Mouse (Mus musculus) T-cell, adult 2 months (primary cell): ENCODE data around the gene Wwox.

Source experiments
- DNase-seq: peaks from one replicate; pipeline ENCODE4 v3.0.0; 2022; ENCODE audit warnings: low spot score

Gene Wwox

DNA sequence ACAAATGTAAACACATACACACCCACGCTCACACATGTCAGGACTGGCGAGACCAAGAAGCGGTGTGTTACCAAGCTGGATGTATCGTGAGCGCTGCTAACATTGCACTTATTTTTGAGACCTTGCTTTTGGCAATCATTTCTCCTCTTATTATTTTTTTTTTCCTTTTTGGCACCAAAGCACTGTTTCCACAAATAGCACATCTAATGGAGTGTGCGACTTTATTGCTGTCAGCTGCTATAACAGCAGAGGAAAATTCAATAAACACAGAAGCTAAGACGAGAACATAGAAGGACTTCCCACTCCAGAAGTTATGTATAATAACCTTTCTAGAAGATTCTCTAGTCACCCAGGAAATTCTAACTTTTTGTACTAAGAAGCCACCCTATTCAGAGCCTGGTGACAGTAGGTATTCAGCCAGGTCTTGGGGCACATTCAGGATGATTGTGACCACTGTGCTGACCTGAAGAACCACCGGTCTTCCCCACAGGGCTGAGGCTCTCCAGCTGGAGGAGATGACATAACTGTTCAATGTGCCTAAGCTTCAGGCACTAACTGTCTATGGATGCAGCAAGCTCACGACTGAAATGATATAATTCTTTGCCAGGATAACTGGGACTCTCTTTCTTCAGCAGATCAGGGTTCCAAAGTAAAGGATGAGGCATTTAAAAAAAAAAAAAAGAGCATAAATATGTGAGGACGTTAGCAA is 586.1 kb downstream of the Wwox start:
- no peak for DNase-seq

DNA sequence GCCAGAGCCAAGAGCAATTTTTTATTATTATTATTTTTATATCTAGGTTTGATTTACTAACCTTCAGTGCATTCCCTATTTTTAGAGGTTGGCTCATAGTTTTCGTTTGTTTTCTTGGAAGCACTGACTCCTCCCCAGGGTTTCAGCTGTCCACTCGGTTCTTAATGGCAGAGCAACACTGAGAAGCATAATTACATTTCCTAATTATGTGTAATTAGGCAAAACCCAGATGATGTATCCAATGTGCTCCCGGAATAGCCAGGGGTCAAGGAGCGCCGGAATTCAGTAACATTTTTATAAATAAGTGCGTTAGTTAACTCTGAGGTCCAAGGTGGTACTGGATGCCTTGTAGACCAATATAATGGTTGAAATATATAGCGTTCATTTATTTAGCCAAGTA is 586.7 kb downstream of the Wwox start:
- DNase-seq = no peak

DNA sequence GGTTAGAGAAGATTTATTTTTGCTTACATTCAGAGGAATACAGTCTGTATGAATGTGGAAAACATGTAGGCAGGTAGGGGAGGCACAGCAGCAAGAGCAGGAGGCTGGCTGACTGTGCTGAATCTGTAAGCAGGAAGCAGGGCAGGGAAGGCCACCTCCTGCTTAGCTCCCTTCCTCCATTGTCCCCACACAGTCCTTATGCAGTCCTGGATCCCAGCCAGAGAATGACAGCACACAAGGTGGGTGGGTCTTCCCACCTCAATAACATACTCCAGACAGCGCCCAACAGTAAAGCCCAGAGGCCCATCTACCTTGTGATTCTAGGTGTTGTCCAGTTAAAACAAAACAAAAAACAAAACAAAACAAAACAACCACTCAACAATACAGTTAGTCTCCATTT is 593.7 kb downstream of the Wwox start:
- DNase-seq = no peak

DNA sequence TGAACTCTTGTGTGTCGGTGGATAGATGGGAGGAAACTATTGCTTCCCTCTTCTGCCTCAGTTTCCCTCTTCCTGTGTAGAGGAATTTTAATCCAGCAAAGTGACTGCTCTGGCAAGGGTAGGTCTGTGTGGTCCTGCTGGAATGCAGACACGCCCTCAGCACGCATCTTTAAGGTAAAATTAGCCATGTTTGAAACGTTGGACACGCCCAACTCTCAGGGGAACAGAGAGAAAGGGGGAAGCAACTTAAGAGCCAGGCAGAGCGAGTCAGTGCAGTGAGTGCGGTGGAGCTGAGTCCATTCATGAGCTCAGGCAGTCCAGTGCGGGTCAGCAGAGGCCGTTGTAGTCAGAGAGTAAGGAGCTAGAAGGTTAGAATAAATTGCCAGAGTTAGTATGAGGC is 596.6 kb downstream of the Wwox start:
- DNase-seq = no peak

DNA sequence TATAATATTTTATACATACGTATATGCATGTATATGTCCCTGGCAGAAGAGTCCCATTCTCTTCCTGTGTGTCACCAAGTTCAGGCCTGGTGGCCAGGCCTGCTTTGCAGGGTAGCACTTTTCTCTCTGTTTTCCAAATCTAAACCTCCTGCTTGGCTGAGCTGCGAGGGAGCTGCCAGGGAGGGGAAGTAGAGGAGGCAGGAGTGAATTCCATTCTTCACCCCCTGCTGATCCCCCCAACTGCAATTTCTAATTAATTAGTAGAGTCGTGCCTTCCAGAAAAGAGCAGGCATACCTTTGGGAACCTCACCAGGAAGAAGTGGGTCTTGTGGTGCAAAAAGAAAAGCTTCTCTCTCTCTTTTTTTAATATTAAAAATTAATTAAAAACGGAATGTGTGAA is 599.0 kb downstream of the Wwox start:
- no peak for DNase-seq

DNA sequence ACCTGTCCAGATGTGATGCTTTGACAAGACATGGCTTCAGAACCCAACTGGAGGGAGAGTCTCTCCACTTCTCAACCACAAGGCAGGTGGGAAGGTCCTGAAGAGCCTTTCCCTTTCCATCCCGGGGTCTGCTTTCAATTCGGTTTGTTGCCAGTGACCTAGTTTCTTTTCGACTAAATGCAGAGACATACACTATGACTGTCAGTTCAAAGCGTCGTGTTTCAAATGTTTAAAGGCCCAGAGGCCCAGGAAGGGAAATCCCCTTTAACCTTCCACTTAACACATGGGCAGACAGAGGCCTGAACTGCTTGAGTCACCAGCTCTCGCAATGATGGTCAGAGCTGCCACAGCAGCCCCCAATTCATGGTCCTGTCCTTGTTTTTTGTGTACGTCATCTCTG is 606.3 kb downstream of the Wwox start:
- DNase-seq = peak; percentile 20

DNA sequence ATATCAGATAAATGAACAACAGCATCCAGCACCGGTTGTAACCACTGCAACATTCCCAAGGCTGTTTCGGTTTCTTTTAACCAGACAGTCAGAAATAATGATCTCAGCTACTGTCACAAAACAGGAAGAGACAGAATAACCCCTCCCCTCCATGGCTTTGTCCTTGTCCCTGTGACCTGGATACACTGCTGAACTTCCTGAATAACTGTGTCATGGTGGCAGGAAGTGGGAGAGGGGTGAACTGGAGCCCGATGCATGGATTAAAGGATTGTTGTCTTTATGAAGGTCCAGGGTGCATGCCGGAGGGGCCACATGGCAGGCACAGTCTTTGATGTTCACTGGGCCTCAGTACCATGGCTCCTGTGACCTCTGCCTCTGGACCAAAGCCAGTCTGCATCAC is 607.0 kb downstream of the Wwox start:
- DNase-seq = no peak

DNA sequence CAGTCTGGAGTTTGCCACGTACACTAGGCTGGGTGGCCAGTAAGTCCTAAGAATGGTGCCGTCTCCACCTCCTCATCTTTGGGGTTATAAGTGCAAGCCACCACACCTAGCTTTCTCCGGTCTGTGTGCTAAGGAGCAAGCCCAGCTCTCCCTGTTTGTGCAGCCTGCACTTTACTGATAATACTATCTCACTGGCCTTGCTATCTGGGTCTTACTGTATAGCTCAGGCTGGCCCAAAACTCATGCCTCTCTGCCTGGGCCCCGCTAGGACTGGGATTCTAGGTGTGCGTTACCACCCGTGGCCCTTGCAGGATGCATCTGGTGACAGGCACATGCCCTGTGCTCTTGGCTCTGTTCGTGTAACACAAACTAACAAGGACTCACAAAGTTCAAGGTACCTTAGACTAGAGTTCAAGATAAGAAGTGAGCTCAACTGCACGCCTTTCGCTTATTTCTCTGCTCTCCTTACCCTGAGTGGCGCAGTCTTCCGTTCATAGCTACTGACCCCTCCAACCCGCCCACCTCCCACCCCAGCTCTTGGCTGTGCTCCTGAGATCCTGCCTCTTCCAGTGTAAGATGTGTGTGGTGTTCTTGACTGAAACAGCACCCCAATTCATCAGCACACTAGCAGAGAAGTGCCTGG is 618.9 kb downstream of the Wwox start:
- DNase-seq = no peak

DNA sequence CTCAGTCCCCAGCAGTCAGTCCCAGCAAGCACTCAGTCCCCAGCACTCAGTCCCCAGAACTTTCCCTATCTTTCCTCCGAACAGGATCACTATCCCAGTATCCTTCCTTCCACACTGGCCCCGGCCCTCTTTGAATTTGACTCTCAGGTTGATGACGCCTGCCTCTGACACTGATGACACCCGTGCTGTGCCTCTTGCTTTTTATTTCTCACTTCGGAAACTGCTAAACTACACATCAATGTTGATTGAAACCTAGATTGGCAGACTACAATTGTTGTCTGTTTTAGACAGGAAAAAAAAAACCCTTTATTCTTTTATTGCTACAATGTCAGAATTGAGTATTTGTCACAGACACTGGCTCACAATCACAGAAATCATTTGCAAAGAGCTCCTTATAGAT is 624.2 kb downstream of the Wwox start:
- DNase-seq = no peak

DNA sequence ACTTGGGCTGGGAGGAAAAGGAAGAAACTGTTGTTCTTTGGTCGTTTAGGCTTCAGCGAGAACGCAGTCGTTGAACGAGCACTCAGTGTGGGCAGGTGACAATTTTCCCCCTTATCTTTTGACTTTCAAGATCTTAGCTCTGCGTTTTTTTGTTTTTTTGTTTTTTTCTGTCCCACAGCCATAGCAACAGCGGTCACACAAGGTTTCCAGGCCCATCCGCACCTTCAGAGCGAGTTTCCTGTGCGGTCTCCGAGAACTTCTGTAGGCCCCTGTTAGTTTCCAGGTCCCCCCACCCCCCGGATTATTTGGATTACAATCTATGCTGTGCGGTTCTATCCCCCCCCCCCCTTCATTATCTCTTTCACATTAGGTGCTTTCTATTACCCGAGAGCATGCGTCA is 625.2 kb downstream of the Wwox start:
- peak; percentile 24 for DNase-seq

DNA sequence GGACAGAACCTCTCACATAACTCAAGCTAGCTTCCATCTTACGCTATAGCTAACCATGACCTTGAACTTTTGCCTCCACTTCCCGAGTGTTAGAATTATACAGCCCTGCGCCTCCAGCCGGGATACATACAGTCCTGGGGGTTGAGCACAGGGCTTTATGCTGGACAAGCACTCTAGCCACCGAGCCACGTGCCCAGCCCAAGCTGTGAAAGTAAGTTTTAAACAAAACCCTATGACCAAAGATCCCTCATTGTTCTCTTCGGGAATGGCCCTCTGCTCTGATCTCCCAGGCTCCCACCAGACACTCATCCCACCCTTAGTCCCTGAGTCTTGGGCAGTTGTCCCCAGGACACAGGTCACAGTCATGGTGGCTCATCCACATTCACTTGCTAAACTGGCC is 625.9 kb downstream of the Wwox start:
- DNase-seq = no peak

DNA sequence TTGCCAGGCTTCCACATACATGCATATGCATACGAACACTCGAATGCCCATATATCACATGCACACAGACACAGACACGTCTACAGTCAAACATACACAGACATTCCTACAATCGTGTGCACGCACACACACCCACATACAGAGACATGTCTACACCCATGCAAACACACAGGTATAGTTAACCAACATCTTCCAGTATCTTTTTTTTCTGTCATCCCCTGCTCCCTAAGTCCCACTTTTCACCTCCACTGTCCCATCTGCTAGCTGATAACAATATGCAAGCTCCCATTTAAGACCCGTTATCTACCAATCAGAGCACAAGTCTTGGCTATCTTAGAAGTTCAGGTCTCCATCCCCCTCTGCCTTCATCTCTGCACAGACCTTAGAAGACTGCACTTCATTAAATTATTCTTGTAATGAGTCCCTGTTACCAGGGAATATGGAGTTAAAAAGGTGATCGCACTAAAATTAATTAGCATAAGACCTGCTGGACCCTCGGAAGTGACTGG is 627.1 kb downstream of the Wwox start:
- no peak for DNase-seq

DNA sequence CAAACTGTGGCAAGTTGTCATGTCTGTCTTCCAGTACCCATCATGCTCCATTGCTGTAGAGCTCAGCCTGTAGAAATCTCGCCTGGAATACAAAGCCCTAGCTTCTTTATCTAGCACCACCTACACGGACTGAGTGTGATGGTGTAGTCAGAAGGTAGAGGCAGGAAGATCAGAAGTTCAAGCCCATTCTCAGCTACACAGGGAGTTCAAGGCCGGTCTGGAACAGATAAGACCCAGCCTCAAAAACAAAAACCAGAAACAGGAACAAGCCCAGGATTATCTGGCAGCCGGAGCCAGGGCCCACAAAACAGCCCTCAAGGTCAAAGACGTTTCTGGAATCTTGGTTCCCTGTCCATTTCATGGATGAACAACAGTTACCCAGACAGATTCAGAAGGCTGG is 629.3 kb downstream of the Wwox start:
- no peak for DNase-seq

DNA sequence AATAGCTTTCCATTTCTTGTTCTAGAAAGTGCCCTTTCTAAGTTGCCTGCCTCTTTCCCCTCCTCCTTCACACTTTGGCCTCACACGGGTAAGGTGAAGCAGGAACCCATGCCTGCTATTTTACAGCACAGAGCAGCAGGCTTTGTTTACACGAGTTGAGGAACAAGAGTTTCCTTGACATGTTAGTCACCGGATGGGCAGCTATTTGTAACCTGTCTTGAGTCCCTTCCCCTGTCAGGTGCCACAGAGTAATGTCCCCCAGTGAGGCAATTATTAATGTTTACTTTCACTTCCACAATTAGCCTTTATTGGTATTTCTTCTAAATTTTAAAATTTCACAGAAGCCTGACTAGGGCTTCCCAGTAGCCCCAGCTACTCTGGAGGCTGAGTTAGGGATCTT is 630.8 kb downstream of the Wwox start:
- DNase-seq = no peak

DNA sequence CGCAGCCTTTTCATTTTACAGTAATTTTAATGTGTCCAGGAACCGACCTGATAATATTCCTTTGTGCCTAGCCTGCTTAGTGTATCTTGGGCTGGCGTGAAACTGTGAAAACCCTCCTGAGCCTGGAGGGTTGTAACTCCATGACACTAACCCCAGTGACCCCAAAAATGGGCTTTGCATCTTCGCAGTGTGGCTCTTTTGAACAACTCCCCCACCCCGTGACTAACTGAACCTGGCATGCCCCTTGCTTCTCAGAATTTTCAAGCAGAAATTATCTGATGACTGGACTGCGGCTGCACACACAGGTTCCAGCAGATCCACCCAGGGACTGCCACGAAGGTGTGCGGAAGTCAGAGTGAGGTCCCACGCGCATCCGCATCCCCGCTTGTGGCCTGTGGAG is 631.8 kb downstream of the Wwox start:
- no peak for DNase-seq

DNA sequence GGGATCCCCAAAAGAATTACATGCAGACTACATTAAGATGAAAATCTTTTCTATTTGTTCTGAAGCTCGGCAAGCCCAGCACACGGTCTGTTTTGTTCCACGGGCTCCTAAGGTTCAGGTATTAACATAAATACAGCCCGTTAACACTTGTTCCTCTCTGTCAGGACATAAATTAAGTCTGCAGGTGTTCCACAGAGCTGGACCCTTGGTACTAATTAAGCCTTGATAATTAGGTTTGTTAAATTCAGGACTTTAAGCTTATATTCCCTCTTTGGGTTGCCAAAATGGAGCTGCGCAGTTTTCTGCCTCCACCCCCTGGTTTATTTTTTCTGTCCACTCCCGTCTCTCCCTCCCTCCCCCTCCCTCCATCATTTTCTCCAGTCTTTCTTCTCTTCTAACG is 638.8 kb downstream of the Wwox start:
- no peak for DNase-seq

DNA sequence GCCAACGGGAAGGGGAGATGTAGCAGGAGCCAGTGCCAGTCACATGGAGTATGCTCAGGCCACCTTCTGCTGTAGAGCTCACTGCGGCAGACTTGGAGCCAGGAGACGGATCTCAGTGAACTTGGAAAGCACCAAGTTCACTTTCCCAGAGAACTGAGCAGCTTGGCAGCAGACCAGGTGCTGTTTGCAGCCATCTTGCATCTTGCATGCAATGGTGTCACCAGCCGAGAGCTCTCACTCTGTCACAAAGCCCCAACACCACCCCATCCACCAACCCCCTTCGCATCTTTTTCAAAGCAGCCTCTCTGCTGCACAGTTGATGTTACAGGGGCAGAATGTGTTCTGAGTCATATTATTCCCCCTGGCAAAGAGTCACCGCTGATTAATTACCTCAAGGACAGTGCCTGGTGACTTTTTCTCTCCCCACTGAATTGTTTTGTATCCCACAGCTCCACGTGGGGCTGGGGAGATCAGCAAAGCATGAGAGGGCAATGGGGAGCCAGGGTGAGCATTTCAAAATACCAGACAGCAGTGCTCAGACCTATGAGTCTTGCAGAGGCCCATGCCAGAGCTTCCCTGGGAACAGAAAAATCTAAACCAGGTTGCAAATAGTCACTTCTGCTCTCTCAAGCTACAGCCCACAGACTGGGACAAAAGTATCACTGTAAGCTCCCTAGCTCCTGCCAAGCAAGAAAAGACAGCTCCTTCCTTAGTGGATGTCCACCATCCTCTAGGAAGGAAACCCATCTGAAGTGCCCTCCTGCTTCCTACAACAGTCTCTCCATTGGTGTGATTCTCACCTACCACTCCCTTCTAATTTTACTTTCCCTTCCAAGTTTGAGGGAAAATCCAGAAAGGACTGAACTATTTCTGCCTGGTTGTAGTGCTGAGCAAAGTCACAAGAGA is 642.1 kb downstream of the Wwox start:
- DNase-seq = no peak

DNA sequence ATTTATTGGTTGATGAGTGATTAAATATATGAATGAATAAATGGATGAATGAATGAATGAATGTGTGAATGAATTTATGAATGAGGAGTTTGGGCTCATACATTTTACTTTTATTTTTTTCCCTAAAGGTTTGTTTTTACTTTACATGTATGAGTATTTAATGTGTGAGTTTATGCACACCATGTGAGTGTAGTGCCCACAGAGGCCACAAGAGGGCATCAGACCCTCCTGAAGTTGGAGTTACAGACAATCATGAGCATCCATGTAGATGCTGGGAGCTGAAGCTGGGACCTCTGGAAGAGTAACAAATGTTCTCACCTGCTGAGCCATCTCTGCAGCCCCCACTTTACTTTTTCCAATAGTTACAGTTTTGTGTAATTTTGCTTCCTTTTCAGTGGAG is 648.7 kb downstream of the Wwox start:
- no peak for DNase-seq

DNA sequence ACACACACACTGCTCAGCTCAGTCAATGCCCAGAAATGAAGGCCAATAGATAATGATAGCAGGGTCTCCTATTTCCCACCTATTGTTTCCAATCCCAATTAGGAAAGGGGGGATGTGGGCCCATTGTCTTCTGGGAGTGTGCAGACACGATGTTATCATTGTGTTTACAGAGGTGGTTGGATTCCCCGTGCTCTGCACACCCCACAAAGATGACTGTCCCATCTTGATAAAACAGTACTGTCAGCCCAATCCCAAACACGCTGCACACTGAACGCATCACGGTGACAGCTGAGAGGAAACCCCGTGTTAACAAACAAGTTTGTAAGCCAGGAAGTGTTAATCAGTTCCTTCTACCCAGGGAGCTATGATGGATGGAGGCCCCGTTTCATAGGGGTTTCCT is 650.3 kb downstream of the Wwox start:
- no peak for DNase-seq

DNA sequence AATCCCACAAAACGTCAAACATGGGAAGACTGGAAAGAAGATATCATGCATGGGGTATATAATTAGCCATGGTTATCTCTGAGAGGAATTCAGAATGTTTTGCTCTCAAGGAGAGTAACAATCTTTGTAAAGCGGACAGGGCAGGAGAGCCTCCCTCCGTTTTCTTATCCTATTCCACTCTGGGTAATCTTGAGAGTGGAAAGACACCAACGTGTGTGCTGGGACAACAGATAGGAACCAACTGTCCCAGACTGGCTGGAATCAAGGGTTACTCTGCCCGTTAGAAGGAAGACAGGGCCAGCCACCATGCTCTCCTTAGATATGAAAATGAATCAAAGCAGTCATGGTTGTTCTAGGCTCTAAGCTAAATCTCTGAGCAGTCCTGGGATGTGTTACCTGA is 650.7 kb downstream of the Wwox start:
- no peak for DNase-seq

DNA sequence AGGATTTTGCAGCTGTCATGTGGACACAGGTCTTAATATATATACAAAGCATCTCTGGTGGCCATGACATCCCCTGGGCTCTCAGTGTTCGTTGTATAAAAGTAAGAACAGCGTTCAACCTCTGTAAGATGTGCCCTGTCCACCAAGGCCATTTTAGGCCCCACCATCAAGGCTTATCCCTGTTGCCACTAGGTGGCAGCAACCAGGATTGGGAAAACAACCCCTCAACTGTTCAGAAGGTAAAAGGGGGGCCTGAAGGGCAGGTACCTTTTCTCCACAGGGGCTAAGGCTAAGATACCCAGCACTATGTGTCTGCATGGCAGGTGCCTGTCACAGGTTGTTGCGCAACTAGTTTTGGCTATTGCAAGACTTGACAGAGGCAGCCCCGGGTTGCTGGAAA is 656.1 kb downstream of the Wwox start:
- peak; percentile 10 for DNase-seq

DNA sequence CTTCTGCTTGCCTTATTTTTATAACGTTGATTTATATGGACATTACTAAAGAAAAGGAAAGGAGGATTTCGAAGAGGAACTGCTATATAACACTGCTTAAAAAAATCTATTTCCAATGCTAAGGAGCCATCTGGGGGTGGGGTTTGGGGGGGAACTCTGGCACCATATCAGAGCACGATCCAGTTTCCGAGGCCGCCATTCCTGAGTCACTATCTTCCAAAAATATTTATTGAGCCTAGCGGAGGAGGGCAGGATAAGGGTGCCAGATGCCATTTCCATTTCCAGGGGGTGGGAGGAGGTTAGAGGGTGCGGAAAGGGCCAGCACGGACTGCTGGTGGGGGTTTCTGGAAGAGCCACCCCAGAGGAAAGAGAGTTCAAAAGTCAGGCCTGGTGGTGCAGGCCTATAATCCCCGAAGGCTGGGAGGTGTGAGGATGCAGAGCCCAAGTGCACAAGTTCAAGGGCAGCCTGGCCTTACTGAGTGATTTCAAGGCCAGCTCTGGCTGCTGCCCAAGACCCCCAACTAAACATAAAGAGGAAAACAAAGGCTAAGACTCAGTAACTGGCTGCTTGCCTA is 658.6 kb downstream of the Wwox start:
- no peak for DNase-seq

DNA sequence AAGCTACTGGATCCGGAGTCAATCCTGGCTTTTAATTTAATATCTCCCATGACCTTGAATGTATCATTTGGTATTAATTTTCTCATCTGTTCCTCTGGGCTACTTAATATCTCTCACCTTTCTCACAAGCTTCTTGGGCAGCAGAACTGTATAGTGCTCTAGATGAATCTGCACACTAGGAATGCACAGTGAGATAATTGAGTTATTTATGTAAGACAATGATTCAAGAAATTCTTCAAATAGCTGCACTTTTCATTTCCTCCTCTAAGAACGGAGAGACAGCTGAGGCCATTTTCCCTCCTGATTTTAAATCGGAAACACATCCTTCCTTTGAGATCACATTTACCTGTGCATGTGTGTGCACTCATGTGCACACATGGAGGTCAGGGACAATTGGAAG is 669.9 kb downstream of the Wwox start:
- DNase-seq = no peak
